Mouse (Mus musculus) kidney, postnatal 25 days (tissue): ENCODE measurements around the gene Tmem86a.
A peak's percentile ranks its signal among the peaks of the same experiment; 100 is the strongest.

Experiments
- DNase-seq, 2 experiments: peaks; one replicate each; pipeline ENCODE4 v3.0.0; 2021; ENCODE audit warnings: mixed read lengths in 2 of 2

Tmem86a gene

GRCm38 (mm10) chr7:47030517-47031193 is 19.7 kb upstream of the Tmem86a start:
- no peak for DNase-seq

GRCm38 (mm10) chr7:47031371-47031770 is 19.0 kb upstream of the Tmem86a start:
- DNase-seq: no peak

GRCm38 (mm10) chr7:47034785-47035384 is 15.5 kb upstream of the Tmem86a start:
- DNase-seq: no peak

- DNase-seq: no peak
Observed at GRCm38 (mm10) chr7:47035426-47035825, 15.0 kb upstream of the Tmem86a start.

- DNase-seq: no peak
Observed at GRCm38 (mm10) chr7:47041706-47042105, 8.7 kb upstream of the Tmem86a start.

GRCm38 (mm10) chr7:47042121-47042520 is 8.3 kb upstream of the Tmem86a start:
- peak; percentile 38 to 74 for DNase-seq

GRCm38 (mm10) chr7:47042823-47043490 is 7.4 kb upstream of the Tmem86a start:
- peak; percentile 31 to 47 for DNase-seq

- peak; percentile 72 to 81 for DNase-seq
Observed at GRCm38 (mm10) chr7:47050766-47051165, 365 bp downstream of the Tmem86a start.

- peak; percentile 69 to 84 for DNase-seq
Observed at GRCm38 (mm10) chr7:47051404-47052151, 1.2 kb downstream of the Tmem86a start.

GRCm38 (mm10) chr7:47052276-47052675 is 1.9 kb downstream of the Tmem86a start:
- DNase-seq: peak; percentile 77 to 83

GRCm38 (mm10) chr7:47053287-47053686 is 2.9 kb downstream of the Tmem86a start:
- DNase-seq: peak; percentile 44 to 69

- DNase-seq: peak; percentile 89 to 95
Observed at GRCm38 (mm10) chr7:47054666-47055065, 4.3 kb downstream of the Tmem86a start.

- DNase-seq: peak; percentile 13 to 53
Observed at GRCm38 (mm10) chr7:47055744-47056143, 5.3 kb downstream of the Tmem86a start.

GRCm38 (mm10) chr7:47056273-47056672 is 5.9 kb downstream of the Tmem86a start:
- DNase-seq: no peak

- no peak for DNase-seq
Observed at GRCm38 (mm10) chr7:47059339-47059738, 8.9 kb downstream of the Tmem86a start.

- no peak for DNase-seq
Observed at GRCm38 (mm10) chr7:47061560-47061959, 11.2 kb downstream of the Tmem86a start.

GRCm38 (mm10) chr7:47066942-47067341 is 16.5 kb downstream of the Tmem86a start:
- no peak for DNase-seq

- DNase-seq: peak in 1 of 2 experiments; percentile 30
Observed at GRCm38 (mm10) chr7:47067879-47068278, 17.5 kb downstream of the Tmem86a start.

GRCm38 (mm10) chr7:47072551-47072950 is 22.1 kb downstream of the Tmem86a start:
- DNase-seq: no peak

- peak; percentile 70 to 82 for DNase-seq
Observed at GRCm38 (mm10) chr7:47073536-47074521, 23.4 kb downstream of the Tmem86a start.

GRCm38 (mm10) chr7:47076193-47076592 is 25.8 kb downstream of the Tmem86a start:
- no peak for DNase-seq

- no peak for DNase-seq
Observed at GRCm38 (mm10) chr7:47076729-47077128, 26.3 kb downstream of the Tmem86a start.
